Mouse (Mus musculus): ENCODE data around the gene Ampd1.

The Ampd1 gene

DNA sequence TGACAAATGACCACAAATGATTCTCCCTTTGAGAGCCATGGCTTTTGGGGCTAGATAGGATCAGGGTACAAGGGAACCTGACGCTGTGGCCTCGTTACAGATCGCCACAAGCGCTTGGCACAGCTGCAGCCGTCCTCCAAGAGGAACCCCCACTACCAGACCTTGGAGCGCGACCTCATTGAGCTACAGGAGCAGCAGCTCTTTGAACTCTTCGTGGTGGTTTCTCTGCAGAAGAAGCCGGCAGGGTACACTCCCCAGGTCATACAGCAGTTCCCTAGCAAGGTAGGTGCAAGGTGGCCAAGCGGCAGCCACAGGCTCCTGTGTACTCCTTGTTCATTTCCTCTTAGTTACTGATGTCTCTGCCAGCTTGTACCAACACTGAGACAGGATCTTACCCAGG lies 75.1 kb downstream of the Ampd1 start:
- DNase-seq (ENCODE audit: low spot score) = no peak

Measured in urinary bladder, postnatal 14 days (tissue).